Comparison of ENCODE assay signal across 10 mouse cellular contexts in the genomic region with DNA sequence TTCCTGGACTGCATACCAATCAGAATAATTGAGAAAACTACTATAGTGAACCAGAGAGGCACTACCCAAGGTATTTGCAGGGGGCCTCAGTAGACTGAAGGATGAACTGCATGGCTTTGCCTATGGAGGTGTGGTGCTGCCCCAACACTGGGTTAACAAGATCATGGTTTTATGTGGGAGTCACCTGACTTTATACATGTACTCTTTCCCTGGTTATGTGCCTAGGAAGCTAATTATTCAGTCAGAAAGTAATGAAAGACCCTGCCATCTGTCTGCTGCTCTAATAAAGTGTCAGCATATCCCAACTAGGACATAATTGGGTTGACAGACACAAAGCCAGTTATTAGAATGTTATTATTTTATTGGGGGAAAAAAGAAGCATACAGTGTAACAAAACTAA.
"Had no signal": no experiment of that assay in that cellular context is flagged by ENCODE, and none has a peak within 500 bp of the region (broad histone marks: within the 10 kb centered on the region; RNA-seq: fewer than 3 reads in every experiment).

No protein-coding gene starts in this region.

- H3K9me3 ChIP-seq: limb, embryonic 13.5 days had no signal

- H3K4me3 ChIP-seq: limb, embryonic 13.5 days; myocyte had no signal

- H3K27me3 ChIP-seq: limb, embryonic 13.5 days had no signal

- DNase-seq: kidney, adult 8-10 months; kidney, postnatal 25 days; left cerebral cortex, postnatal 4 days; lung, adult 18-20 months; midbrain, embryonic 14.5 days; thymus, postnatal 4 days had no signal

- H3K27ac ChIP-seq: limb, embryonic 13.5 days; liver, embryonic 14.5 days; stomach, postnatal 0 days had no signal

- H3K9ac ChIP-seq: limb, embryonic 13.5 days; liver, embryonic 14.5 days had no signal

- H3K36me3 ChIP-seq: limb, embryonic 13.5 days had no signal

- H3K4me2 ChIP-seq: limb, embryonic 13.5 days had no signal
